Mouse (Mus musculus): ENCODE results near the gene Nxn. TPM values are rescaled to one million over a fixed set of nuclear protein-coding genes. Genes with fewer than 3 reads are reported as not detected.

The Nxn gene
- total and polyA plus RNA-seq, 3 experiments, result 52.8 to 54.3 (median 53.0) TPM

GRCm38 (mm10) chr11:76410826-76411225 lies 11.9 kb upstream of the Nxn start:
- Histone ChIP-seq H3K36me3 (ENCODE audit: control insufficient read depth in 1 of 2, insufficient read depth in 2 of 2, low read length in 2 of 2) (peaks cover 0 to 2% of the 10 kb centered on the region in 2 experiments; a peak in 3 of 4 replicates), H3K4me1 (ENCODE audit: control insufficient read depth in 1 of 2, insufficient read depth in 2 of 2, low read length in 2 of 2) (0 out of 4 replicates have a peak, but pooled peaks cover 0 to 2% of the 10 kb centered on the region in 2 experiments), H3K27ac (ENCODE audit: control insufficient read depth, low read depth, low read length) (no peak overlapping the region), H3K9me3 (replicated peaks; ENCODE audit: insufficient read depth, low read length) (no peaks in the 10 kb centered on the region), H3K9ac (ENCODE audit: control insufficient read depth, low read depth, low read length, poor library complexity, severe bottlenecking) (no peak overlapping the region), H3K4me3 (ENCODE audit: control insufficient read depth in 1 of 2, insufficient read depth in 1 of 2, low read depth in 2 of 2, low read length in 2 of 2) (no peak overlapping the region), H3K27me3 (ENCODE audit: control insufficient read depth in 1 of 2, insufficient read depth in 2 of 2, low read length in 2 of 2) (no peaks in the 10 kb centered on the region), H3K79me2 (ENCODE audit: control insufficient read depth, insufficient read depth, low read length, poor library complexity) (peaks cover 12% of the 10 kb centered on the region)
- TF ChIP-seq SIN3A (IDR thresholded peaks at IDR 0.05; ENCODE audit: low read length) (no peak), MAZ (IDR thresholded peaks at IDR 0.05; ENCODE audit: low read depth, low read length) (no peak), USF1 (IDR thresholded peaks at IDR 0.05; ENCODE audit: low read depth, low read length) (no peak), EP300 (IDR thresholded peaks at IDR 0.05; ENCODE audit: low read depth in 1 of 2, low read length in 2 of 2) (no peak), MYB (IDR thresholded peaks at IDR 0.05; ENCODE audit: low read depth, low read length) (no peak), POLR2AphosphoS5 (IDR thresholded peaks at IDR 0.05; ENCODE audit: borderline replicate concordance, low read depth, low read length) (no peak), CHD2 (IDR thresholded peaks at IDR 0.05; ENCODE audit: low read length) (no peak), NELFE (IDR thresholded peaks at IDR 0.05; ENCODE audit: low read depth, low read length) (no peak), GATA1 (IDR thresholded peaks at IDR 0.05; ENCODE audit: low read depth, low read length) (no peak), UBTF (IDR thresholded peaks at IDR 0.05; ENCODE audit: borderline replicate concordance, insufficient read depth, low read depth, low read length) (no peak), GABPA (IDR thresholded peaks at IDR 0.05; ENCODE audit: low read depth, low read length) (no peak), JUND (IDR thresholded peaks at IDR 0.05; ENCODE audit: low read depth, low read length) (no peak), POLR2A (IDR thresholded peaks at IDR 0.05; ENCODE audit: control insufficient read depth in 1 of 2, insufficient read depth in 1 of 2, low read depth in 1 of 2, low read length in 2 of 2, poor library complexity in 1 of 2) (no peak), SMC3 (IDR thresholded peaks at IDR 0.05; ENCODE audit: low read depth, low read length) (peak; percentile 69), RAD21 (IDR thresholded peaks at IDR 0.05; ENCODE audit: low read depth, low read length) (peak; percentile 74), TAL1 (IDR thresholded peaks at IDR 0.05; ENCODE audit: low read length) (no peak), KAT2A (conservative IDR thresholded peaks at IDR 0.05; ENCODE audit: low read depth, low read length) (no peak), TCF12 (IDR thresholded peaks at IDR 0.05; ENCODE audit: low read depth, low read length) (no peak), ZC3H11A (IDR thresholded peaks at IDR 0.05; ENCODE audit: low read depth, low read length) (peak; percentile 59), CHD1 (IDR thresholded peaks at IDR 0.05; ENCODE audit: low read depth, low read length) (no peak), ELF1 (IDR thresholded peaks at IDR 0.05; ENCODE audit: low read depth, low read length) (0 out of 2 replicates have a peak, but pooled peaks have one; percentile 36), E2F4 (IDR thresholded peaks at IDR 0.05; ENCODE audit: borderline replicate concordance, low read depth, low read length) (no peak), ZMIZ1 (IDR thresholded peaks at IDR 0.05; ENCODE audit: low read depth, low read length) (no peak), MAFK (IDR thresholded peaks at IDR 0.05; ENCODE audit: borderline replicate concordance, low read depth, low read length) (no peak), ZNF384 (IDR thresholded peaks at IDR 0.05; ENCODE audit: low read depth, low read length) (no peak), RCOR1 (IDR thresholded peaks at IDR 0.05; ENCODE audit: low read depth, low read length) (no peak), MYC (IDR thresholded peaks at IDR 0.05; ENCODE audit: low read depth, low read length) (no peak), NRF1 (IDR thresholded peaks at IDR 0.05; ENCODE audit: insufficient read depth, low read depth, low read length, poor library complexity, severe bottlenecking) (no peak), ZKSCAN1 (IDR thresholded peaks at IDR 0.05; ENCODE audit: low read depth, low read length) (no peak), HCFC1 (IDR thresholded peaks at IDR 0.05; ENCODE audit: low read depth, low read length) (peak; percentile 46; the same call in 1 of the 2 replicates), POLR2AphosphoS2 (IDR thresholded peaks at IDR 0.05; ENCODE audit: low read length) (no peak), MEF2A (IDR thresholded peaks at IDR 0.05; ENCODE audit: extremely low read depth, insufficient replicate concordance, low read depth, low read length, poor library complexity, severe bottlenecking) (no peak), BHLHE40 (IDR thresholded peaks at IDR 0.05; ENCODE audit: borderline replicate concordance, low read depth, low read length) (no peak), MXI1 (IDR thresholded peaks at IDR 0.05; ENCODE audit: low read depth, low read length) (no peak), USF2 (IDR thresholded peaks at IDR 0.05; ENCODE audit: borderline replicate concordance in 1 of 2, insufficient read depth in 1 of 2, low read depth in 1 of 2, low read length in 2 of 2) (no peak), CTCF (IDR thresholded peaks at IDR 0.05 in 2 of 3, conservative IDR thresholded peaks at IDR 0.05 in 1 of 3; ENCODE audit: control insufficient read depth in 1 of 3, insufficient read depth in 1 of 3, low read depth in 2 of 3, low read length in 3 of 3, poor library complexity in 1 of 3, severe bottlenecking in 1 of 3) (peak; percentile 35 to 85 (median 79); a peak in 5 of 6 replicates), TBP (IDR thresholded peaks at IDR 0.05; ENCODE audit: low read depth, low read length) (no peak), ETS1 (IDR thresholded peaks at IDR 0.05; ENCODE audit: low read depth, low read length) (no peak)
- DNase-seq (ENCODE audit: low read depth, low spot score), result peak; percentile 89
